Mouse (Mus musculus) midbrain, embryonic 13.5 days (tissue): ENCODE results near the gene Aldh4a1. TPM values are rescaled to one million over a fixed set of nuclear protein-coding genes. Genes with fewer than 3 reads are reported as not detected.

Source experiments
- ATAC-seq: fragments of 200-750 bp; cut with Nextera tagmentation; 2 replicates; pipeline ENCODE4 v1.8.0; 2017; ENCODE audit warnings: mild to moderate bottlenecking, moderate TSS enrichment, moderate library complexity
- H3K27ac ChIP-seq: fragments of 300-500 bp; sonication (generic); 2 replicates; pipeline ENCODE4 v1.5.1; 2015; ENCODE audit warnings: inconsistent platforms, mild to moderate bottlenecking, moderate library complexity
- H3K27me3 ChIP-seq: fragments of 300-500 bp; sonication (generic); 2 replicates; pipeline ENCODE4 v1.6.1; 2015; ENCODE audit warnings: mild to moderate bottlenecking, inconsistent platforms
- H3K36me3 ChIP-seq: fragments of 300-500 bp; sonication (generic); 2 replicates; pipeline ENCODE4 v1.6.1; 2015; ENCODE audit warnings: mild to moderate bottlenecking, inconsistent platforms
- H3K4me1 ChIP-seq: fragments of 300-500 bp; sonication (generic); replicated peaks from 2 replicates; pipeline ENCODE4 v1.6.1; 2015; ENCODE audit warnings: inconsistent platforms
- H3K4me2 ChIP-seq: fragments of 300-500 bp; sonication (generic); replicated peaks from 2 replicates; pipeline ENCODE4 v1.6.1; 2015; ENCODE audit warnings: moderate library complexity, mild to moderate bottlenecking, inconsistent platforms
- H3K4me3 ChIP-seq: fragments of 300-500 bp; sonication (generic); replicated peaks from 2 replicates; pipeline ENCODE4 v1.5.1; 2015; ENCODE audit warnings: mild to moderate bottlenecking, inconsistent platforms
- H3K9ac ChIP-seq: fragments of 300-500 bp; sonication (generic); replicated peaks from 2 replicates; pipeline ENCODE4 v1.6.1; 2015; ENCODE audit warnings: mild to moderate bottlenecking, inconsistent platforms
- H3K9me3 ChIP-seq: fragments of 300-500 bp; sonication (generic); 2 replicates; pipeline ENCODE4 v1.6.1; 2016; ENCODE audit warnings: mild to moderate bottlenecking, inconsistent platforms
- WGBS: fragments of 180-500 bp; shearing (Covaris S2); methylation state at CpG from one replicate; pipeline ENCODE4 v1.1.7; 2015; 5-methylcytosine and 5-hydroxymethylcytosine counted together
- microRNA-seq: library from miRNA; unstranded; fragments of <30 nt; microRNA quantifications from one replicate; pipeline ENCODE4, GENCODE M21; 2016
- polyA plus RNA-seq: library from polyadenylated mRNA; unstranded; fragments of >200 nt; fragmentation: Nextera tagmentation; extraction: Ambion mirVana; gene quantifications from 2 replicates; pipeline ENCODE4 v1.2.1, GENCODE M21; 2015

The Aldh4a1 gene
- polyA plus RNA-seq, 1 experiment from 2014 or later: 20.0 TPM

DNA sequence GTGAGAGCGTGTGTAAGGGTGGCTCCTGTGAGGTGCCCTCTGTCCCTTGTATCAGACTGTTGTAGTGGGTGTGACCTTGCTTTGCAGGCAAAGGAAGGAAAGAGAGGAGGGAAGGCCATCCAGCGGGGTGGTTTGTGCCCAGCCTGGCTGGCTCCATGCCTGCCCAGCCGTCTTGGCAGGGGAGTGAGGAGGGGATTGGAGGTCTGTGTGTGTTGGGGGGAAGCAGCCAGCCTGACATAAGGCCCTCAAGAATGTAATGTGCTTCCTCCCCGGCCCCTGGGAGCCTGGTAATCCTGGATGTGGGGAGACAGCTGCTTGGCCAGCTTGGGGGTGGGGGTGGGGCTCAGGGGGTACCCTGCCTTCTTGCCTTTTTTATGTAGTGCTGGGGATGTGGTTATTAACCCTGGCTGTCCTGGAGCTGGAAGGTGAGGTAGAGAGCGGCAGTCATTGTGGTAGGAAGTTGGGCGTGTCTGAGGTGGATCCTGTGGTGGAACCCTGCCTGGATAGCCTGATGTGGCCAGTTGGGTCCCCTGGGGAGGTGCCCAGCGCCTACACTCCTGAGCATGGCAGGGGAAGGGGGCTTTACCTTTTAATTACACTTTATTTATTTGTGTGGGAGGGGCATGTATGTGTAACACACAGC lies 67.1 kb downstream of the Aldh4a1 start:
- Histone ChIP-seq H3K9ac (no peak overlapping the region), H3K27me3 (peaks cover 34% of the 10 kb centered on the region), H3K27ac (no peak overlapping the region), H3K36me3 (no peaks in the 10 kb centered on the region), H3K4me3 (no peak overlapping the region), H3K4me2 (no peak overlapping the region), H3K9me3 (no peaks in the 10 kb centered on the region), H3K4me1 (peaks cover 6% of the 10 kb centered on the region; the same call in 1 of the 2 replicates)
- WGBS: 27% methylated on average over 7 of the region's 7 CpGs
- no peak for ATAC-seq

DNA sequence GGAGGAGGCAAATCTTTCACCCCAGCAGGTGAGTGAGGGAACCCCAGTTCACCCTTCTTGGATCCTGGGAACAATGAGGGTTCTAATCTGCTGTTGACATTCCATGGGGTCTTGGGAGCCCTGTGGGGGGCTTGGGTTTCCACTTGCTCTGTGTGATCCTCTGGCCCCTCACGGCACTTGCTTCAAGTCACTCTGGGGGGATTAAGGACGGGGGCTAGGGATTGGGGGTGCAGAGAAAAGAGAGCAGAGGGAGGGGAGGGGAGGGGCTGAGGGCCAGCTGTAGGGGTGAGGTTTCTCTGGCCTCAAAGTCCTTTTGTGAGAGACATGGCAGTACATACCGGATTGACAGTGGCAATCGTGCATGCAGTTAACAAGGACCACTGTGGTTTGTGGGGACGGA lies 70.6 kb downstream of the Aldh4a1 start:
- no peak overlapping the region for H3K4me2 ChIP-seq
- ATAC-seq: no peak
- no peaks in the 10 kb centered on the region for H3K36me3 ChIP-seq
- H3K27ac ChIP-seq: no peak overlapping the region
- H3K27me3 ChIP-seq: peaks cover 39% of the 10 kb centered on the region
- peaks cover 14% of the 10 kb centered on the region for H3K4me1 ChIP-seq
- H3K9me3 ChIP-seq: no peaks in the 10 kb centered on the region
- H3K9ac ChIP-seq: no peak overlapping the region
- H3K4me3 ChIP-seq: no peak overlapping the region
- WGBS: 13% methylated on average over 5 of the region's 5 CpGs

DNA sequence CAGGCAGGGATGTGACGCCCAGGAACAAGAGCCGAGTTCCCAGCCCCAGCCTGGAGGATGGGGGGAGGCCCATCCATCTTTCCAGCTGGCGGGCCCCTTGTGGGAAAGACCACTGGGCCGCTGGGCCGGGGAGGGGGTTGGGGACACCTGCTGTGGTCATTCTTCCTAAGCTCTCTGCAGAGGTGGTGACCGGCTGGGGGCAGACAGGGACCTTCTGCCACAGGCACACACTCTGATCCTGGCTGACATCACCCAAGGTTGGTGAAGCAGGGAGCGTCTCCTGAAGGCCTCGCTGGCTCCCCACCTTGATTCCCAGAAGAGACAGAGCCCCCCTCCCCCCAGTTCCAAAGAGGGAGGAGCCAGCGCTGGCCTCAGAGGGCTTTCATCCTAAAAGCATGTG lies 75.1 kb downstream of the Aldh4a1 start:
- Histone ChIP-seq H3K27me3 (peaks cover 29% of the 10 kb centered on the region), H3K36me3 (no peaks in the 10 kb centered on the region), H3K4me2 (no peak overlapping the region), H3K9ac (no peak overlapping the region), H3K9me3 (no peaks in the 10 kb centered on the region), H3K4me1 (peaks cover 9% of the 10 kb centered on the region), H3K4me3 (no peak overlapping the region), H3K27ac (no peak overlapping the region)
- WGBS: 7% methylated on average over 9 of the region's 9 CpGs
- no peak for ATAC-seq

DNA sequence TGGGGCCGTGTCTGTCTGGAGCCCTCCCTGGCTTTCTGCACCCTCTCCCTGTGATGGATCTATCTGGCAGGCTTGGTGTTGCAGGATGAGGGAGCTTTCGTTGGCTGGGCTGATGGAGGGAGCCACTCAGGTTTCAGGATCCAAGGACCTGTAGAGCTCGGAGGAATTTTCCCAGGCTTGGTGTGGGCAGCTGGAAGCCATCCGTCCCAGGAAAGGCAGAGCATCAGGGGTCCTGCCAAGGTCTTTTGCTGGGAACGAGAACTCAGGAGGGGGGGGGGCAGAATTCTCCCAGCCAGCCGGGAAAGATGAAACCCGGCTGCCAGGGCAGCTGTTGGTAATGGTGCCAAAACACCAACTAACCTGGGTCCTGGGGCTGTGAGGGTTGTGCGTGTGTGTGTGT lies 75.9 kb downstream of the Aldh4a1 start:
- Histone ChIP-seq H3K36me3 (no peaks in the 10 kb centered on the region), H3K4me3 (no peak overlapping the region), H3K4me2 (no peak overlapping the region), H3K9me3 (0 out of 2 replicates have a peak, but pooled peaks cover 3% of the 10 kb centered on the region), H3K27ac (no peak overlapping the region), H3K4me1 (peaks cover 9% of the 10 kb centered on the region), H3K27me3 (peaks cover 29% of the 10 kb centered on the region), H3K9ac (no peak overlapping the region)
- WGBS: 79% methylated on average over 8 of the region's 8 CpGs
- no peak for ATAC-seq

Small RNA genes within 50 kb of the gene (microRNA-seq; reads per million reads assigned to microRNA genes)
- gene Gm25571: not detected
- gene Mir7020: not detected

Other genes starting within 250 kb of the Aldh4a1 start
- gene Iffo2, start 92.3 kb upstream of the Aldh4a1 start, polyA plus RNA-seq: 4.4 and 4.6 TPM in 2 replicates
- gene Gm21969, start 19.7 kb upstream of the Aldh4a1 start, polyA plus RNA-seq: not detected in 2 replicates
- not detected in 2 replicates for gene Tas1r2, start 30.7 kb downstream of the Aldh4a1 start, polyA plus RNA-seq
- gene Pax7, start 210.7 kb downstream of the Aldh4a1 start, polyA plus RNA-seq: 4.9 and 6.5 TPM in 2 replicates